10 mouse cellular contexts compared by ENCODE assay signal in the genomic region with DNA sequence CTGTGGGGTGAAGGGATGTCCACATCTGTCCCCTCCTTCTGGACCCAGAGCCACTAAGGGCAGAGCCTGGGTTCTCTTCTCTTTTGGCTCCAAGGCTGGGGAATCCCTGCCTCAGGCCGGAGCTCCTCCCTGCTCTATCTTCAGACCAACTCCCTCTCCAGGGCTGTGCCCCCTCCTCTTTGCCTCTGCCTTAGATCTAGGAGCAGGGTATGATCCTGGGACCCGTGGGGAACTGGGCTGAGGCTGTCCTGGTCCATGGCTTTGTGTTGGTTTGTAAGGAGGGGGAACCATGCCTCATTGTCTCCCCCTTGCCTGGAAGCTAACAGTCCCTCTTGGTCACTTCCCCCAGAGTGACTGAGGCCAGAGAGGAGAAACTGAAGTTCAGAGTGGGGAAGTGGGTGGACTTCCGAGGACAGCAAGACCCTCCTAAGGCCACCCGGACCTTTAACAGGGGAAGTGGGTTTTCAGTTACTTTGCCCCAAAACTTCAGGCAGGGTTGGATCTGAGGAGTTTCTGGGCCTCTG. TPM values are rescaled to one million over a fixed set of nuclear protein-coding genes. Genes with fewer than 3 reads are reported as not detected.
A peak's percentile ranks its signal among the peaks of the same experiment; 100 is the strongest.
DNase-seq lines count a peak whose midpoint lies in the region; ATAC-seq and TF ChIP-seq lines count a peak whose summit lies in the region.
"Had no signal": no experiment of that assay in that cellular context is flagged by ENCODE, and none has a peak within 500 bp of the region (broad histone marks: within the 10 kb centered on the region; RNA-seq: fewer than 3 reads in every experiment).

No protein-coding gene starts in this region.

- ATAC-seq in heart, embryonic 15.5 days (replicated peaks; ENCODE audit: insufficient number of reproducible peaks, insufficient read depth, low FRiP score, low read depth) = no peak
- no peak for ATAC-seq in embryonic facial prominence, embryonic 12.5 days (ENCODE audit: insufficient number of reproducible peaks, insufficient read depth, low FRiP score, low TSS enrichment)
- ATAC-seq in intestine, embryonic 15.5 days = peak; percentile 24; the same call in 1 of the 2 replicates
- no peak for ATAC-seq in midbrain, postnatal 0 days (ENCODE audit: low FRiP score)

- peaks cover 70% of the 10 kb centered on the region for H3K4me1 ChIP-seq in heart, embryonic 15.5 days (replicated peaks)
- peaks cover 29% of the 10 kb centered on the region for H3K4me1 ChIP-seq in embryonic facial prominence, embryonic 12.5 days
- H3K4me1 ChIP-seq in intestine, embryonic 15.5 days (replicated peaks) = peaks cover 22% of the 10 kb centered on the region
- H3K4me1 ChIP-seq in midbrain, postnatal 0 days (ENCODE audit: insufficient read depth, low read length) = peaks cover 3% of the 10 kb centered on the region; the same call in 1 of the 2 replicates

- intact Hi-C loops in left cerebral cortex, postnatal 4 days (cut with DNase I) = loop anchor here (10.0 kb wide), 1 partner anchor 133 kb away; no protein-coding TSS in a partner anchor

- no peak overlapping the region for H3K27ac ChIP-seq in heart, embryonic 15.5 days
- peak overlapping the region; percentile 84 for H3K27ac ChIP-seq in embryonic facial prominence, embryonic 12.5 days
- H3K27ac ChIP-seq in intestine, embryonic 15.5 days = peak overlapping the region; percentile 38
- no peak overlapping the region for H3K27ac ChIP-seq in midbrain, postnatal 0 days (ENCODE audit: low read depth, low read length)

- H3K4me3 ChIP-seq in heart, embryonic 15.5 days = peak overlapping the region; percentile 54
- peak overlapping the region; percentile 68 for H3K4me3 ChIP-seq in embryonic facial prominence, embryonic 12.5 days
- peak overlapping the region; percentile 59 for H3K4me3 ChIP-seq in intestine, embryonic 15.5 days (replicated peaks)
- peak overlapping the region; percentile 51; the same call in 1 of the 2 replicates for H3K4me3 ChIP-seq in midbrain, postnatal 0 days (ENCODE audit: low read depth, low read length)

- no peak for TF ChIP-seq CTCF in midbrain, postnatal 0 days (IDR thresholded peaks at IDR 0.05)

- H3K27me3 ChIP-seq in heart, embryonic 15.5 days = peaks cover 61% of the 10 kb centered on the region
- no peaks in the 10 kb centered on the region for H3K27me3 ChIP-seq in embryonic facial prominence, embryonic 12.5 days
- H3K27me3 ChIP-seq in intestine, embryonic 15.5 days (replicated peaks) = no peaks in the 10 kb centered on the region
- H3K27me3 ChIP-seq in midbrain, postnatal 0 days (ENCODE audit: insufficient read depth, low read length) = no peaks in the 10 kb centered on the region

- WGBS in heart, embryonic 15.5 days = 35% methylated on average over 4 of the region's 4 CpGs
- 13% methylated on average over 4 of the region's 4 CpGs for WGBS in embryonic facial prominence, embryonic 12.5 days
- 31% methylated on average over 4 of the region's 4 CpGs for WGBS in intestine, embryonic 15.5 days
- WGBS in midbrain, postnatal 0 days = 43% methylated on average over 4 of the region's 4 CpGs

- H3K36me3 ChIP-seq in heart, embryonic 15.5 days = no peaks in the 10 kb centered on the region
- peaks cover 7% of the 10 kb centered on the region; the same call in 1 of the 2 replicates for H3K36me3 ChIP-seq in embryonic facial prominence, embryonic 12.5 days
- H3K36me3 ChIP-seq in intestine, embryonic 15.5 days = no peaks in the 10 kb centered on the region
- H3K36me3 ChIP-seq in midbrain, postnatal 0 days (ENCODE audit: insufficient read depth, low read length) = no peaks in the 10 kb centered on the region

- H3K4me2 ChIP-seq in heart, embryonic 15.5 days = peak overlapping the region; percentile 83
- peak overlapping the region; percentile 83 for H3K4me2 ChIP-seq in embryonic facial prominence, embryonic 12.5 days (replicated peaks)
- peak overlapping the region; percentile 95 for H3K4me2 ChIP-seq in intestine, embryonic 15.5 days (replicated peaks)
- peak overlapping the region; percentile 91 for H3K4me2 ChIP-seq in midbrain, postnatal 0 days (ENCODE audit: low read depth, low read length, poor library complexity, severe bottlenecking)

- DNase-seq in heart, adult 9 months (ENCODE audit: low spot score in 2 of 2) = no peak
- no peak for DNase-seq in midbrain, postnatal 0 days (ENCODE audit: low spot score)
- no peak for DNase-seq in left cerebral cortex, postnatal 4 days
- DNase-seq in c-Kit-positive CD71-positive TER-119-positive erythroid progenitor cells, embryonic 14.5 days (ENCODE audit: low spot score) = no peak
- DNase-seq in urinary bladder, postnatal 4 days (ENCODE audit: low spot score in 2 of 2) = no peak

- no peaks in the 10 kb centered on the region for H3K9me3 ChIP-seq in heart, embryonic 15.5 days (replicated peaks)
- no peaks in the 10 kb centered on the region for H3K9me3 ChIP-seq in embryonic facial prominence, embryonic 12.5 days
- H3K9me3 ChIP-seq in intestine, embryonic 15.5 days = no peaks in the 10 kb centered on the region
- H3K9me3 ChIP-seq in midbrain, postnatal 0 days (ENCODE audit: low read length) = no peaks in the 10 kb centered on the region

- peak overlapping the region; percentile 53; the same call in 1 of the 2 replicates for H3K9ac ChIP-seq in heart, embryonic 15.5 days
- peak overlapping the region; percentile 85 for H3K9ac ChIP-seq in embryonic facial prominence, embryonic 12.5 days
- peak overlapping the region; percentile 68 for H3K9ac ChIP-seq in intestine, embryonic 15.5 days
- H3K9ac ChIP-seq in midbrain, postnatal 0 days (replicated peaks; ENCODE audit: low read length, poor library complexity, severe bottlenecking) = no peak overlapping the region

RNA-seq across cellular contexts. Expression of a gene that starts 0.8 kb away (rescaled TPM):
- 11.4 and 20.8 TPM in 2 replicates for polyA plus RNA-seq in heart, embryonic 15.5 days (2015; fragmentation: Nextera tagmentation; extraction: Ambion mirVana)
- polyA plus RNA-seq in embryonic facial prominence, embryonic 12.5 days (2016; fragmentation: Nextera tagmentation; extraction: Ambion mirVana) = 144 and 146 TPM in 2 replicates
- 35.9 and 42.1 TPM in 2 replicates for polyA plus RNA-seq in intestine, embryonic 15.5 days (2015; fragmentation: Nextera tagmentation; extraction: Ambion mirVana)
- total RNA-seq in midbrain, postnatal 0 days (2014; rRNA removed) = 19.5 and 31.7 TPM in 2 replicates
- 32.8 and 35.1 TPM in 2 replicates for polyA plus RNA-seq in midbrain, postnatal 0 days (2015; fragmentation: Nextera tagmentation; extraction: Ambion mirVana)
- 10 to 100 TPM; 11.9 to 13.5 TPM for total RNA-seq in left cerebral cortex, postnatal 4 days (2021)
- total RNA-seq: MEL had no signal

RNA-seq across cellular contexts. Expression of a gene that starts 31.8 kb away (rescaled TPM):
- 46.0 and 54.6 TPM in 2 replicates for polyA plus RNA-seq in heart, embryonic 15.5 days (2015; fragmentation: Nextera tagmentation; extraction: Ambion mirVana)
- polyA plus RNA-seq in embryonic facial prominence, embryonic 12.5 days (2016; fragmentation: Nextera tagmentation; extraction: Ambion mirVana) = 56.8 and 59.7 TPM in 2 replicates
- 41.8 and 44.8 TPM in 2 replicates for polyA plus RNA-seq in intestine, embryonic 15.5 days (2015; fragmentation: Nextera tagmentation; extraction: Ambion mirVana)
- total RNA-seq in midbrain, postnatal 0 days (2014; rRNA removed) = 8.9 and 16.4 TPM in 2 replicates
- polyA plus RNA-seq in midbrain, postnatal 0 days (2015; fragmentation: Nextera tagmentation; extraction: Ambion mirVana) = 8.6 and 8.7 TPM in 2 replicates
- total RNA-seq in left cerebral cortex, postnatal 4 days (2021) = 10 to 100 TPM; 14.4 to 15.7 TPM
- polyA plus RNA-seq: erythroblast, embryonic 14.5 days had no signal

RNA-seq across cellular contexts. Expression of a gene that starts 40.2 kb away (rescaled TPM):
- polyA plus RNA-seq in heart, embryonic 15.5 days (2015; fragmentation: Nextera tagmentation; extraction: Ambion mirVana) = 0.83 and 1.1 TPM in 2 replicates
- 2.0 and 2.9 TPM in 2 replicates for polyA plus RNA-seq in embryonic facial prominence, embryonic 12.5 days (2016; fragmentation: Nextera tagmentation; extraction: Ambion mirVana)
- 0.72 and 1.4 TPM in 2 replicates for polyA plus RNA-seq in intestine, embryonic 15.5 days (2015; fragmentation: Nextera tagmentation; extraction: Ambion mirVana)
- 6.2 and 8.3 TPM in 2 replicates for total RNA-seq in midbrain, postnatal 0 days (2014; rRNA removed)
- 7.8 and 8.7 TPM in 2 replicates for polyA plus RNA-seq in midbrain, postnatal 0 days (2015; fragmentation: Nextera tagmentation; extraction: Ambion mirVana)
- total RNA-seq in left cerebral cortex, postnatal 4 days (2021) = 1 to 10 TPM; 4.0 to 4.7 TPM

Comparison
In these comparisons a context has a peak if more than half of its experiments do, and no peak if none do; other contexts are left out.
1. H3K27ac ChIP-seq: peak in embryonic facial prominence, embryonic 12.5 days (single experiment) and intestine, embryonic 15.5 days (single experiment); none in heart, embryonic 15.5 days (single experiment) and midbrain, postnatal 0 days (single experiment).
2. Peak in every context shown above with its lines, with median percentiles within 50 percentile points of each other: H3K4me2 ChIP-seq and H3K4me3 ChIP-seq.